Mouse (Mus musculus) hindbrain, embryonic 11.5 days (tissue): Measurements from ENCODE around the gene Plekha5. TPM values are rescaled to one million over a fixed set of nuclear protein-coding genes. Genes with fewer than 3 reads are reported as not detected.

Source experiments
- ATAC-seq: fragments of 200-750 bp; cut with Nextera tagmentation; 2 replicates; pipeline ENCODE4 v1.8.0; 2017; ENCODE audit warnings: mild to moderate bottlenecking, moderate TSS enrichment, moderate library complexity; ENCODE audit not compliant: low FRiP score
- DNase-seq: peaks from one replicate; pipeline ENCODE4 v3.0.0-alpha.2; 2015; ENCODE audit warnings: low spot score
- H3K27ac ChIP-seq: fragments of 300-500 bp; sonication (generic); 2 replicates; pipeline ENCODE4 v1.5.1; 2014; ENCODE audit warnings: mild to moderate bottlenecking, low read depth, low read length
- H3K27me3 ChIP-seq: fragments of 300-500 bp; sonication (generic); 2 replicates; pipeline ENCODE4 v1.6.1; 2014; ENCODE audit warnings: mild to moderate bottlenecking, low read length, moderate library complexity, mixed read lengths; ENCODE audit not compliant: control insufficient read depth, insufficient read depth
- H3K36me3 ChIP-seq: fragments of 300-500 bp; sonication (generic); 2 replicates; pipeline ENCODE4 v1.6.1; 2014; ENCODE audit warnings: mild to moderate bottlenecking, low read length, moderate library complexity, mixed read lengths; ENCODE audit not compliant: control insufficient read depth, insufficient read depth
- H3K4me1 ChIP-seq: fragments of 300-500 bp; sonication (generic); replicated peaks from 2 replicates; pipeline ENCODE4 v1.6.1; 2014; ENCODE audit warnings: low read length, mixed read lengths; ENCODE audit not compliant: control insufficient read depth, insufficient read depth
- H3K4me2 ChIP-seq: fragments of 300-500 bp; sonication (generic); replicated peaks from 2 replicates; pipeline ENCODE4 v1.6.1; 2014; ENCODE audit warnings: mild to moderate bottlenecking, low read depth, low read length
- H3K4me3 ChIP-seq: fragments of 300-500 bp; sonication (generic); 2 replicates; pipeline ENCODE4 v1.5.1; 2014; ENCODE audit warnings: low read depth, low read length
- H3K9ac ChIP-seq: fragments of 300-500 bp; sonication (generic); 2 replicates; pipeline ENCODE4 v1.6.1; 2014; ENCODE audit warnings: low read depth, low read length
- H3K9me3 ChIP-seq: fragments of 300-500 bp; sonication (generic); 2 replicates; pipeline ENCODE4 v1.6.1; 2016; ENCODE audit warnings: low read length; ENCODE audit not compliant: control insufficient read depth
- WGBS: fragments of 180-500 bp; shearing (Covaris S2); extraction: QIAGEN DNeasy Blood & Tissue Kit; methylation state at CpG from one replicate; pipeline ENCODE4 v1.1.7; 2014; 5-methylcytosine and 5-hydroxymethylcytosine counted together
- polyA plus RNA-seq: library from polyadenylated mRNA; unstranded; fragments of >200 nt; fragmentation: Nextera tagmentation; extraction: Ambion mirVana; gene quantifications from 2 replicates; pipeline ENCODE4 v1.2.1, GENCODE M21; 2014

The Plekha5 gene
- polyA plus RNA-seq, 1 experiment from 2014 or later, result 50.8 TPM

DNA sequence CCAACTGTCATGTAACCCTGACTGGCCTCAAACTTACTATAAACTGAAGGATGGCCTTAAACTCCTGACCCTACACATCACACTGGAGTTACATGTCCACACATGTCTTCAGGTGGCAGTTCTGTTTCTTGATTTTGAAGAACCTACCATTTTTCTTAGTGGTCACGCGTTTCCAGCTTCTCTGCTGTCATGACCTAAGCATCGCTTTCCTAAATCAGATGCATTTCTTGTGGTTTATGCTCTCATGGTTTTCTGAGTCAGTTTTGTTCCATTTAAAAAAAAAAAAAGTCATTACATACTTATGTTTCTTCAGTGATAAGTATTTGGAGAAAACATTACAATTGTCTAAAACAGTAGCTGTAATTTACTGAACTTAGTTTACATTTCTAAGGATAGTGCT, 118.1 kb downstream of the Plekha5 start:
- H3K9ac ChIP-seq, result no peak overlapping the region
- ATAC-seq, result no peak
- no peaks in the 10 kb centered on the region for H3K36me3 ChIP-seq
- no peak for DNase-seq
- no peak overlapping the region for H3K4me3 ChIP-seq
- 94% methylated on average over 3 of the region's 3 CpGs for WGBS
- no peaks in the 10 kb centered on the region for H3K9me3 ChIP-seq
- H3K4me2 ChIP-seq, result no peak overlapping the region
- H3K4me1 ChIP-seq, result no peaks in the 10 kb centered on the region
- no peaks in the 10 kb centered on the region for H3K27me3 ChIP-seq
- H3K27ac ChIP-seq, result no peak overlapping the region

DNA sequence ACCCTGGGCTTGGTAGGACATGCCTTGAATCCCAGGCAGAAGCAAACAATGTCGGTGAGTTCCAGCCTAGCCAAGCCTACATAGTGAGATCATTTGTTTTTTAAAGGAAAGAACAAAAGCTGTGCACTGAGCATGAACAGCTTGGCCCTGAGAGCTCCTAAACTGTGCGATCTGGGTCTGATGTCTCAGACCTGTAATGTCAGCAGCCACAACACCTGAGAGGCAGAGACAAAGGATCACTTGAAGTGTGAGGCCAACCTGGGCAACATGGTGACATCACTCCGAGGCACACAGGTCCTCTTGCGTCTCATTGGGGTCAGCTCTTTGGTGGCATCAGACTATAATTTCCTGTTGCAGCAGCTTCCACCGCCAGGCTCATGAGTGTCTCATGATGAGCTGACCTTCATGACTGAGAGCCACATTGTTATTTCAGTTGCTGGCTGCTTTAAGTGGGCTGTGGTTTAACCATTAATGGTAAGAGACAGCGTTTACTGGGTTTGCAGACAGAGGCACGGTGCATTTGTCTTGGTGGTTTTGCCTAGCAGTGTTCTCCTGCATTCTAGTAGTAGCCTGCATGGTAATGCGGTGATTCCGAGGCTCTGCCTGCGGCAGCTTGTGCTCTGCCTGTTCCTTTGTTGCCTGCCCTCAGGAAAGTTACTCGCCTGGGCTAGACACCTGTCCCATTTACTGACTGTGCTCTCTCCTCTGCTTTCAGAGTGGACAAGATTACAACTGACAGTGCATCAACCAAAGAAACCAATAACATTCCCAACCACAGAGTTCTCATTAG, 119.3 kb downstream of the Plekha5 start:
- no peaks in the 10 kb centered on the region for H3K9me3 ChIP-seq
- H3K9ac ChIP-seq, result no peak overlapping the region
- 85% methylated on average over 11 of the region's 11 CpGs for WGBS
- DNase-seq, result no peak
- H3K4me1 ChIP-seq, result no peaks in the 10 kb centered on the region
- no peak for ATAC-seq
- no peaks in the 10 kb centered on the region for H3K27me3 ChIP-seq
- no peaks in the 10 kb centered on the region for H3K36me3 ChIP-seq
- no peak overlapping the region for H3K4me2 ChIP-seq
- no peak overlapping the region for H3K4me3 ChIP-seq
- no peak overlapping the region for H3K27ac ChIP-seq

DNA sequence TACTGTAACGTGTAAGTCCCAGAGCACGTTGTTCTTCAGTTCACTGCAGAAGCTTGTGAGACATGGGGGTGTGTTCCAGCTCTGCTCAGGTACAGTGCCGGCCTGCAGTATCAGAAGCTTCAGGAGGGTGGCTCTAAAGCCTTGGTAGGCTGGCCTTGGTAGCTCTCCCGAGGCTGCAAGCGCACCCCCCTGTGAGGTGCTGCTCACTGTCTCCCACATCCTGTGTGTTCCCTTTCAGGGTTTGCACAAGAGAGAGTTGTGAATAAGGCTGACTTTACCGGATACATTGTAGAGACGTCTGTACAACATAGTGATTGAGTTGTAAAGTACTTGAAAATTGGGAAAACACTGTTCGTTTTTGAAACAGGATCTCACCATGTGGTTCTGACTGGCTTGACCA, 122.2 kb downstream of the Plekha5 start:
- 0 out of 2 replicates have a peak, but pooled peaks cover 4% of the 10 kb centered on the region for H3K36me3 ChIP-seq
- no peaks in the 10 kb centered on the region for H3K4me1 ChIP-seq
- H3K27me3 ChIP-seq, result no peaks in the 10 kb centered on the region
- no peak overlapping the region for H3K27ac ChIP-seq
- ATAC-seq (no peak), DNase-seq (no peak)
- H3K4me2 ChIP-seq, result no peak overlapping the region
- no peak overlapping the region for H3K4me3 ChIP-seq
- no peak overlapping the region for H3K9ac ChIP-seq
- 85% methylated on average over 8 of the region's 8 CpGs for WGBS
- no peaks in the 10 kb centered on the region for H3K9me3 ChIP-seq

GRCm38 (mm10) chr6:140546648-140547201, 122.9 kb downstream of the Plekha5 start:
- Histone ChIP-seq H3K27me3 (no peaks in the 10 kb centered on the region), H3K9ac (no peak overlapping the region), H3K4me2 (no peak overlapping the region), H3K4me3 (no peak overlapping the region), H3K36me3 (0 out of 2 replicates have a peak, but pooled peaks cover 4% of the 10 kb centered on the region), H3K27ac (no peak overlapping the region), H3K4me1 (no peaks in the 10 kb centered on the region), H3K9me3 (no peaks in the 10 kb centered on the region)
- DNase-seq (no peak), ATAC-seq (no peak)
- WGBS, result 66% methylated on average over 12 of the region's 12 CpGs

- no peak overlapping the region for H3K9ac ChIP-seq
- no peaks in the 10 kb centered on the region for H3K9me3 ChIP-seq
- H3K36me3 ChIP-seq, result 0 out of 2 replicates have a peak, but pooled peaks cover 4% of the 10 kb centered on the region
- DNase-seq, result no peak
- H3K27me3 ChIP-seq, result no peaks in the 10 kb centered on the region
- WGBS, result 79% methylated on average over 11 of the region's 11 CpGs
- H3K4me3 ChIP-seq, result no peak overlapping the region
- H3K4me1 ChIP-seq, result no peaks in the 10 kb centered on the region
- ATAC-seq, result peak; percentile 57; the same call in 1 of the 2 replicates
- no peak overlapping the region for H3K27ac ChIP-seq
- no peak overlapping the region for H3K4me2 ChIP-seq
These were observed 123.5 kb downstream of the Plekha5 start for GRCm38 (mm10) chr6:140547203-140547944.

GRCm38 (mm10) chr6:140548082-140548769, 124.4 kb downstream of the Plekha5 start:
- WGBS, result 62% methylated on average over 5 of the region's 5 CpGs
- no peak for DNase-seq
- H3K4me1 ChIP-seq, result no peaks in the 10 kb centered on the region

GRCm38 (mm10) chr6:140550741-140551140, 126.9 kb downstream of the Plekha5 start:
- Histone ChIP-seq H3K27ac (no peak overlapping the region), H3K36me3 (0 out of 2 replicates have a peak, but pooled peaks cover 4% of the 10 kb centered on the region), H3K4me2 (no peak overlapping the region), H3K4me3 (no peak overlapping the region), H3K9me3 (no peaks in the 10 kb centered on the region), H3K9ac (no peak overlapping the region), H3K27me3 (no peaks in the 10 kb centered on the region), H3K4me1 (no peaks in the 10 kb centered on the region)
- DNase-seq, result no peak
- WGBS, result 88% methylated on average over 13 of the region's 13 CpGs
- ATAC-seq, result no peak

More at GRCm38 (mm10) chr6:140548082-140548769, 124.4 kb downstream of the Plekha5 start:
- H3K9ac ChIP-seq, result no peak overlapping the region
- H3K4me2 ChIP-seq, result no peak overlapping the region
- H3K27me3 ChIP-seq, result no peaks in the 10 kb centered on the region
- ATAC-seq, result no peak
- no peaks in the 10 kb centered on the region for H3K9me3 ChIP-seq
- H3K4me3 ChIP-seq, result no peak overlapping the region
- H3K36me3 ChIP-seq, result 0 out of 2 replicates have a peak, but pooled peaks cover 4% of the 10 kb centered on the region
- no peak overlapping the region for H3K27ac ChIP-seq

- ATAC-seq (no peak), DNase-seq (peak; percentile 43)
- Histone ChIP-seq H3K9me3 (no peaks in the 10 kb centered on the region), H3K4me3 (no peak overlapping the region), H3K4me1 (no peaks in the 10 kb centered on the region), H3K36me3 (0 out of 2 replicates have a peak, but pooled peaks cover 4% of the 10 kb centered on the region), H3K27ac (no peak overlapping the region), H3K27me3 (no peaks in the 10 kb centered on the region), H3K4me2 (no peak overlapping the region), H3K9ac (no peak overlapping the region)
- WGBS, result 58% methylated on average over 4 of the region's 4 CpGs
These were observed 130.4 kb downstream of the Plekha5 start for GRCm38 (mm10) chr6:140554261-140554660.
